ENCODE assay signal across 16 mouse cellular contexts in genomic region chr5:20738795-20739194, GRCm38 (mm10).
DNase-seq lines count a peak whose midpoint lies in the region.
"Had no signal": no experiment of that assay in that cellular context is flagged by ENCODE, and none has a peak within 500 bp of the region (broad histone marks: within the 10 kb centered on the region; RNA-seq: fewer than 3 reads in every experiment).

No protein-coding gene starts in this region.

- H3K27ac ChIP-seq in limb, embryonic 10.5 days: no peak overlapping the region
- H3K27ac ChIP-seq: heart, embryonic 15.5 days; midbrain, embryonic 10.5 days had no signal

- H3K9me3 ChIP-seq in limb, embryonic 10.5 days (replicated peaks): no peaks in the 10 kb centered on the region
- H3K9me3 ChIP-seq: heart, embryonic 15.5 days; midbrain, embryonic 10.5 days had no signal

- peak; percentile 8 to 9 for DNase-seq in kidney, postnatal 4 days
- no peak for DNase-seq in kidney, postnatal 25 days
- DNase-seq in thymus, postnatal 25 days: peak; percentile 9
- DNase-seq in thymus, postnatal 0 days (ENCODE audit: low spot score): no peak
- DNase-seq in limb, embryonic 10.5 days (ENCODE audit: low spot score): peak; percentile 28
- DNase-seq in adrenal gland, postnatal 25 days: no peak
- no peak for DNase-seq in spleen, postnatal 36 days (ENCODE audit: low spot score in 2 of 2)
- DNase-seq: cerebellum, adult 11 months; cerebellum, postnatal 25 days; gastrocnemius, postnatal 36 days; layer of hippocampus, postnatal 36 days; left cerebral cortex, postnatal 4 days; lung, adult 18-20 months; right cerebral cortex, postnatal 4 days had no signal

- H3K36me3 ChIP-seq in limb, embryonic 10.5 days: no peaks in the 10 kb centered on the region
- H3K36me3 ChIP-seq: heart, embryonic 15.5 days; midbrain, embryonic 10.5 days had no signal

- H3K27me3 ChIP-seq in limb, embryonic 10.5 days (ENCODE audit: low read depth, poor library complexity, severe bottlenecking): no peaks in the 10 kb centered on the region
- H3K27me3 ChIP-seq: heart, embryonic 15.5 days had no signal

- WGBS in limb, embryonic 10.5 days: 46% methylated on average over 2 of the region's 2 CpGs

- peaks cover 25% of the 10 kb centered on the region for H3K4me1 ChIP-seq in limb, embryonic 10.5 days
- H3K4me1 ChIP-seq: heart, embryonic 15.5 days; midbrain, embryonic 10.5 days had no signal

- H3K4me3 ChIP-seq in limb, embryonic 10.5 days: no peak overlapping the region
- H3K4me3 ChIP-seq: heart, embryonic 15.5 days; midbrain, embryonic 10.5 days had no signal

Comparison
In these comparisons a context has a peak if more than half of its experiments do, and no peak if none do; other contexts are left out.
1. DNase-seq: peak in kidney, postnatal 4 days (2 of 2), thymus, postnatal 25 days (single experiment) and limb, embryonic 10.5 days (single experiment); none in kidney, postnatal 25 days (0 of 2), thymus, postnatal 0 days (single experiment), adrenal gland, postnatal 25 days (single experiment) and spleen, postnatal 36 days (0 of 2).